Mouse (Mus musculus) thymus, postnatal 0 days (tissue): ENCODE data around the gene Tasp1. TPM values are rescaled to one million over a fixed set of nuclear protein-coding genes. Genes with fewer than 3 reads are reported as not detected.
"Not testable (repeated sequence)": the region's sequence is repeated elsewhere in the genome, so short reads cannot be mapped to it uniquely, and the experiment has no call there.

Experiments
- DNase-seq: peaks from one replicate; pipeline ENCODE4 v3.0.0-alpha.2; 2015; ENCODE audit warnings: low spot score
- polyA plus RNA-seq: library from polyadenylated mRNA; unstranded; fragments of >200 nt; fragmentation: Nextera tagmentation; extraction: Ambion mirVana; gene quantifications from 2 replicates; pipeline ENCODE4 v1.2.1, GENCODE M21; 2015

Tasp1 gene
- polyA plus RNA-seq, 1 experiment from 2014 or later = 56.1 TPM

- no peak for DNase-seq
Observed at GRCm38 (mm10) chr2:140060092-140060867, 6.3 kb downstream of the Tasp1 start.

- no peak for DNase-seq
Observed at GRCm38 (mm10) chr2:140058125-140058524, 8.5 kb downstream of the Tasp1 start.

- no peak for DNase-seq
Observed at GRCm38 (mm10) chr2:140051607-140052126, 14.9 kb downstream of the Tasp1 start.

GRCm38 (mm10) chr2:140042522-140043131, 24.0 kb downstream of the Tasp1 start:
- DNase-seq = peak; percentile 79

- DNase-seq = peak; percentile 81
Observed at GRCm38 (mm10) chr2:140042081-140042480, 24.5 kb downstream of the Tasp1 start.

GRCm38 (mm10) chr2:140037459-140037858, 29.1 kb downstream of the Tasp1 start:
- peak; percentile 58 for DNase-seq

- no peak for DNase-seq
Observed at GRCm38 (mm10) chr2:140036854-140037253, 29.8 kb downstream of the Tasp1 start.

GRCm38 (mm10) chr2:140024937-140025336, 41.7 kb downstream of the Tasp1 start:
- no peak for DNase-seq

- no peak for DNase-seq
Observed at GRCm38 (mm10) chr2:140007406-140007805, 59.2 kb downstream of the Tasp1 start.

GRCm38 (mm10) chr2:139998170-139998569, 68.4 kb downstream of the Tasp1 start:
- DNase-seq = no peak

GRCm38 (mm10) chr2:139989907-139990306, 76.7 kb downstream of the Tasp1 start:
- not testable (repeated sequence) for DNase-seq

- no peak for DNase-seq
Observed at GRCm38 (mm10) chr2:139967451-139967850, 99.2 kb downstream of the Tasp1 start.

- peak; percentile 76 for DNase-seq
Observed at GRCm38 (mm10) chr2:139966288-139966687, 100.3 kb downstream of the Tasp1 start.

GRCm38 (mm10) chr2:139948843-139949242, 117.8 kb downstream of the Tasp1 start:
- DNase-seq = no peak

- no peak for DNase-seq
Observed at GRCm38 (mm10) chr2:139937581-139937980, 129.0 kb downstream of the Tasp1 start.

GRCm38 (mm10) chr2:139934577-139934976, 132.0 kb downstream of the Tasp1 start:
- peak; percentile 83 for DNase-seq

- DNase-seq = no peak
Observed at GRCm38 (mm10) chr2:139934033-139934572, 132.5 kb downstream of the Tasp1 start.

GRCm38 (mm10) chr2:139932211-139932610, 134.4 kb downstream of the Tasp1 start:
- no peak for DNase-seq

GRCm38 (mm10) chr2:139924937-139925336, 141.7 kb downstream of the Tasp1 start:
- peak; percentile 72 for DNase-seq

GRCm38 (mm10) chr2:139921395-139921794, 145.2 kb downstream of the Tasp1 start:
- DNase-seq = not testable (repeated sequence)

GRCm38 (mm10) chr2:139919757-139920156, 146.8 kb downstream of the Tasp1 start:
- DNase-seq = no peak

- no peak for DNase-seq
Observed at GRCm38 (mm10) chr2:139906441-139907157, 160.0 kb downstream of the Tasp1 start.
